ENCODE assay signal across 8 mouse cellular contexts in genomic region chr6:88959834-88960233, GRCm38 (mm10). TPM values are rescaled to one million over a fixed set of nuclear protein-coding genes. Genes with fewer than 3 reads are reported as not detected.
DNase-seq lines count a peak whose midpoint lies in the region; ATAC-seq and TF ChIP-seq lines count a peak whose summit lies in the region.

No protein-coding gene starts in this region.

- no peak overlapping the region for H3K27ac ChIP-seq in cortical plate, adult 2 months (ENCODE audit: insufficient read depth, low read length)
- H3K27ac ChIP-seq in midbrain, embryonic 12.5 days (replicated peaks): peak overlapping the region; percentile 27; the same call in 1 of the 2 replicates

- peak; percentile 81 for ATAC-seq in midbrain, embryonic 12.5 days (ENCODE audit: low FRiP score, low read depth)

- no peak overlapping the region for H3K4me2 ChIP-seq in midbrain, embryonic 12.5 days (replicated peaks)

- no peaks in the 10 kb centered on the region for H3K9me3 ChIP-seq in midbrain, embryonic 12.5 days

- no peak for TF ChIP-seq POLR2A in cortical plate, adult 2 months (IDR thresholded peaks at IDR 0.05; ENCODE audit: extremely low read depth, insufficient read depth, low read length)

- H3K27me3 ChIP-seq in midbrain, embryonic 12.5 days: no peaks in the 10 kb centered on the region; the same call in 1 of the 2 replicates

- DNase-seq in adrenal gland, adult (ENCODE audit: inconsistent age in 2 of 2, low spot score in 1 of 2): peak; percentile 41 to 64
- no peak for DNase-seq in adrenal gland, adult 18-20 months (ENCODE audit: low spot score in 2 of 2)
- DNase-seq in Muller cell, postnatal 12 days (ENCODE audit: inconsistent ontology term): peak; percentile 66
- peak; percentile 21 to 37 for DNase-seq in heart, postnatal 36 days
- peak; percentile 73 to 74 for DNase-seq in left cerebral cortex, adult 9 months (ENCODE audit: low spot score in 2 of 2)
- peak; percentile 46 for DNase-seq in urinary bladder, postnatal 25 days (ENCODE audit: low spot score)

- H3K9ac ChIP-seq in midbrain, embryonic 12.5 days (replicated peaks): no peak overlapping the region; the same call in 1 of the 2 replicates

- 0 out of 2 replicates have a peak, but pooled peaks have one; percentile 20 for TF ChIP-seq CTCF in cortical plate, adult 2 months (IDR thresholded peaks at IDR 0.05; ENCODE audit: extremely low read depth, insufficient read depth, low read length)

- H3K36me3 ChIP-seq in midbrain, embryonic 12.5 days: no peaks in the 10 kb centered on the region

- peaks cover 8% of the 10 kb centered on the region for H3K4me1 ChIP-seq in cortical plate, adult 2 months (ENCODE audit: control insufficient read depth, insufficient read depth, low read length)
- H3K4me1 ChIP-seq in midbrain, embryonic 12.5 days: peaks cover 20% of the 10 kb centered on the region

- intact Hi-C loops in heart, postnatal 36 days (cut with DNase I): no loop called here

- WGBS in midbrain, embryonic 12.5 days: 19% methylated on average over 7 of the region's 7 CpGs

- no peak overlapping the region for H3K4me3 ChIP-seq in cortical plate, adult 2 months (ENCODE audit: insufficient read depth, low read length)
- no peak overlapping the region for H3K4me3 ChIP-seq in midbrain, embryonic 12.5 days

RNA-seq across cellular contexts. Expression of gene Tpra1, which starts 57.8 kb away (rescaled TPM):
- 100 to 1,000 TPM; 103 to 106 TPM for total RNA-seq in adrenal gland, adult 18-20 months (2021)
- 98.9 and 105 TPM in 2 replicates for polyA plus RNA-seq in cortical plate, adult 2 months (2012; rRNA removed)
- total RNA-seq in heart, postnatal 36 days (2021): 10 to 100 TPM; 35.1 to 35.4 TPM
- 53.6 and 61.7 TPM in 2 replicates for polyA plus RNA-seq in midbrain, embryonic 12.5 days (2016; fragmentation: Nextera tagmentation; extraction: Ambion mirVana)

Comparison
In these comparisons a context has a peak if more than half of its experiments do, and no peak if none do; other contexts are left out.
1. DNase-seq: peak in adrenal gland, adult (2 of 2), Muller cell, postnatal 12 days (single experiment), heart, postnatal 36 days (2 of 2), left cerebral cortex, adult 9 months (2 of 2) and urinary bladder, postnatal 25 days (single experiment); none in adrenal gland, adult 18-20 months (0 of 2).